Mouse (Mus musculus): ENCODE measurements at regions not wholly inside any gene's neighbourhood (a gene's known extent, or its start where the extent isn't known, plus 50 kb on each side); places are given as distances from the start of the nearest gene placed in this dataset.

- DNase-seq (ENCODE audit: low read depth, low spot score) = no peak
Observed at GRCm38 (mm10) chr6:122394160-122394559, 53.8 kb upstream of the Phc1 start.

GRCm38 (mm10) chr6:122393231-122393881 is 53.0 kb upstream of the Phc1 start:
- no peak for DNase-seq (ENCODE audit: low read depth, low spot score)

- peak; percentile 73 for DNase-seq (ENCODE audit: low read depth, low spot score)
Observed at GRCm38 (mm10) chr6:122391725-122392667, 51.6 kb upstream of the Phc1 start.

- no peak for DNase-seq (ENCODE audit: low read depth, low spot score)
Observed at GRCm38 (mm10) chr6:122391126-122391525, 50.8 kb upstream of the Phc1 start.

GRCm38 (mm10) chr6:122390720-122391119 is 50.4 kb upstream of the Phc1 start:
- DNase-seq (ENCODE audit: low read depth, low spot score) = no peak
